Mouse (Mus musculus): Measurements from ENCODE around the gene Rfxank. TPM values are rescaled to one million over a fixed set of nuclear protein-coding genes. Genes with fewer than 3 reads are reported as not detected.
A peak's percentile ranks its signal among the peaks of the same experiment; 100 is the strongest.

Rfxank gene
- total RNA-seq, 1 experiment from 2014 or later, result 17.1 TPM

DNA sequence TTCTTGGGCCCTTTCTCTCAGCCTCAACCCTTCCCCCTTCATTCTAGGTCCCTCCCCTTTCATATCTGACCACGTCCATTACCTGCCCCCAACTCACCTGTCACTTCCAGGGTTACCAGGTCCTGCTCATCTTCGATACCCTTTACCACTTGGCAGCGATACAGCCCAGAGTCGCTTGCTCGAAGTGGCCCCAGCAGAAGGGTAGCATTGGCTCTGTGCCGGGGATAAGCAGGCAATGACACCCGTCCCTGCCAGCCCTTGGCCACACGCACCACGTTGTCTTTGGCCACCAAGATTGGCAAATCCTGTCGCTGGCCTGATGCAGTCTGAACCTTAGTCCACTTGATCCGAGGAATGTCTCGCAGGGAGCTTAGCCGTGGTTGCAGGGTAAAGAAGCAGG is 24.1 kb downstream of the Rfxank start:
- no peak for ATAC-seq (ENCODE audit: extremely low read depth, insufficient number of reproducible peaks, low FRiP score, poor library complexity, severe bottlenecking)

DNA sequence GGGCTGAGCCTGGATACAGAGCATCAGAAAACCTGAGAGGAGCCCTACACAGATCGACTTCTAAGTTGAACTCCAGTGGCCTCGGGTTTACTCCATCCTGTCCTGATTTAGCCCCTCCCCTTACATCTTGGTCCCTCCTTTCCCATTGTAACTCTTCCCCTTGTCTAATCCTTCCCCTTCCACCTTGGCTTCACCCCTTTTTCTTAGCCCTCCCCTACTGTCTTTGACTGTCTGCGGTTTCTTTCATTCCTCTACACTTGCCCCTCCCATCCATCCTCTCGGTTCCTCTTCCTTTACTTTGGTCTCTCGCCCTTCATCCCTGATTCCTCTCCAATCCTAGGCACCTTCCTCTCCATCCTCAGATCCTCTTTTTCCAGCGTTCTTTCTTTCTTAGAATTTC is 24.5 kb downstream of the Rfxank start:
- ATAC-seq (ENCODE audit: extremely low read depth, insufficient number of reproducible peaks, low FRiP score, poor library complexity, severe bottlenecking), result no peak

- no peak for ATAC-seq (ENCODE audit: extremely low read depth, insufficient number of reproducible peaks, low FRiP score, poor library complexity, severe bottlenecking)
Observed at GRCm38 (mm10) chr8:70112401-70113016, 26.4 kb downstream of the Rfxank start.

DNA sequence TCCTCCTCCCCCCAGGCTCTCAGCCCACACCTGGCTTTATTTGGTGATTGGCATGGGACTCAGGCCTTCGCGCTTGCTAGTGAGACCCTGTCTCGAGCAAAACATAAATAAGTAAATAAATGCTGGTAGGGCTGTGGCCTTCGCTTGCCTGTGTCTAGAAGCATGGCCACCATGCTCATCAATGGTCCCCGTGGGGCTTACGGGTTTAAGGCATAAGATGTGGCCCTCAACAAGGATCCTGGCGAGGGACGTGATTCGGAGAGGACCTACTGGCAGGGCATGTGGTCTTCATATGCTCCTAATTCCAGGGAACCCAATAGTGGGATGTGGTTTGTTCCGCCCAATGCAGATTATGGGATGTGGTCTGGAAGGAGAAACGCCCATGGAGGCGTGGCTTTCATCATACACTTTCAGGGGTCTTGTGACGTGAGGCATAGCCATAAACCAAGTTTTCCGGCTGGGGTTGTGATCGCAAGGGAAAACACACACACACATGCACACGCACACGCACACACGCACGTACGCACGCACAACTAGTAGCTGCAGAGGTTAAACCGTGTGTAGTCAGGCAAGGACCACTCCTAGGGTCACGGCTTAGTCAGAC is 27.7 kb downstream of the Rfxank start:
- ATAC-seq (ENCODE audit: extremely low read depth, insufficient number of reproducible peaks, low FRiP score, poor library complexity, severe bottlenecking), result no peak

DNA sequence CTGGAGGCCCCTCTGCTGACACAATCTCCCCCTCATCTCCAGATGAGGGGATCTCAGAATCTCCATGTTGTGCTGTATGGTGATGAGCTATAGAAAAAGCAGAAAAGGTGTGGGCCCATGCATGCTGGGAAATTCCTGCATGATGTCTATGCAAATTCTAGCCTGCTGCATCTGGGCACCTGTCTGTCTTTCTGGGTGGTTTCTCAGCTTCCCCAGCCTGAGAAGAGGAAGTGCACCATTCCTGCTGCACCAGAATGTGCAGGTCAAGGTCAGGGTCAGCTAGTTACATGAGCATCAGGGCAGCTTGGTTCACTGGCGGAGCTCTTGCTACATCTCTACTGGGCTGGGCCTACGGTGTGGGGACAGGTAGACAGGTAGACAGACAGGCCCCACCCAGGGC is 28.5 kb downstream of the Rfxank start:
- no peak for ATAC-seq (ENCODE audit: extremely low read depth, insufficient number of reproducible peaks, low FRiP score, poor library complexity, severe bottlenecking)

DNA sequence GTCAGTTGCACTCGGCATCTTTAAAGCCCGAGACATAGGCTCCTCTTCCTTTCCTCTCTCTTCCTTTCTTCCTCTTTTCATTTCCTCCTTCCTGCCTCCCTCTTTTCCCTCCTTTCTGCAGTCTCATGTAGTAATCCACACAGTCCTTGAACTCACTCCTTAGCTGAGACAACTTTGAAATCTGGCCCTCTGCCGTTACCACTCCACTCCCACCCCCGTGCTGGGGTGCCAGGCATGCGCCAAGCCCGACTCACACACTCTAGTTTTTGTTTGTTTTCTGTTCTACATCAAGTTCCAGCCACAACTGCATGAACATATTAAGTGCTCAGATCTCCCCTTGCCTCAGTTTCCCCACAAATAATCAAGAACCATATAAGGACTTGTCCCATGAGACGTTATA is 34.0 kb downstream of the Rfxank start:
- ATAC-seq (ENCODE audit: extremely low read depth, insufficient number of reproducible peaks, low FRiP score, poor library complexity, severe bottlenecking), result no peak

GRCm38 (mm10) chr8:70104506-70104905 is 34.4 kb downstream of the Rfxank start:
- peak; percentile 77 for ATAC-seq (ENCODE audit: extremely low read depth, insufficient number of reproducible peaks, low FRiP score, poor library complexity, severe bottlenecking)

GRCm38 (mm10) chr8:70100241-70100640 is 38.7 kb downstream of the Rfxank start:
- ATAC-seq (ENCODE audit: extremely low read depth, insufficient number of reproducible peaks, low FRiP score, poor library complexity, severe bottlenecking), result no peak

DNA sequence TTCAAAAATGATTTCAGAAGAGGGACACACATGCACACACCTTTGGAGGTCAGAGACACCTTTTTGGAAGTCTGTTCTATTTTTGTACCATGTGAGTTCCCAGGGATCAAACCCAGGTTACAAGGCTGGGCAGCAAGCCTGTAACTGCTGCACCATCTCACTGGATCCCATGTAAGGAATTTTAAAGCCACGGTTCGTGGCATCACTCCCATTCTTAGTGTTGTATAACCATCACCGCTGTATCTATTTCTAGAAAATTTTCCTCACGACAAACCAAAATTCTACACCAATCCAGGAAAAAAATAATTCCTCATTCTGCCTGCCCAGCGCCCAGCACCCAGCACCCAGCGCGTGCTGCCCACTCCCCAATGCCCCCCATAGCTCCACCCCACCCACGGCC is 39.7 kb downstream of the Rfxank start:
- ATAC-seq (ENCODE audit: extremely low read depth, insufficient number of reproducible peaks, low FRiP score, poor library complexity, severe bottlenecking), result no peak

DNA sequence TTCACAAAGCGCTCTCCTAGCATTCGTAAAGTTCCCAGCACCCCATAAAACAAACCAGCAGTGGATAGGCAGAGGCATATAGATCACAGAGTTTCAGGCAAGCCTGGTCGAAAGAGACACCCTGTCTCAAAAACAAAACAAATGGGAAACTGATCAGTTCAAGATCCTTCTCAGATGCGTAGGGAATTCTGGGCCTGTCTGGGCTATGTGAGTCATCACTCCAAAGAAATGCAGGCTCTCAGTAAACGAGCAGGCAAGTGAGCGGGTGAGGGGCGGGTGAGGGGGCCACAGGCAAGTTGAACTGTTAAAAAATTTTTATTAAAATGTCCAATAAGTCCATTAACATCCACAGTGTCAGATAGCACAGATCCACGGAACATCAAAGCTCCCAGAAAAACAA is 46.2 kb downstream of the Rfxank start:
- no peak for ATAC-seq (ENCODE audit: extremely low read depth, insufficient number of reproducible peaks, low FRiP score, poor library complexity, severe bottlenecking)

GRCm38 (mm10) chr8:70089296-70089960 is 49.5 kb downstream of the Rfxank start:
- ATAC-seq (ENCODE audit: extremely low read depth, insufficient number of reproducible peaks, low FRiP score, poor library complexity, severe bottlenecking), result no peak

GRCm38 (mm10) chr8:70087836-70088650 is 50.9 kb downstream of the Rfxank start:
- no peak; the same call in 1 of the 2 replicates for ATAC-seq (ENCODE audit: extremely low read depth, insufficient number of reproducible peaks, low FRiP score, poor library complexity, severe bottlenecking)

- no peak for ATAC-seq (ENCODE audit: extremely low read depth, insufficient number of reproducible peaks, low FRiP score, poor library complexity, severe bottlenecking)
Observed at GRCm38 (mm10) chr8:70087237-70087636, 51.7 kb downstream of the Rfxank start.

GRCm38 (mm10) chr8:70086151-70086550 is 52.8 kb downstream of the Rfxank start:
- ATAC-seq (ENCODE audit: extremely low read depth, insufficient number of reproducible peaks, low FRiP score, poor library complexity, severe bottlenecking), result no peak

DNA sequence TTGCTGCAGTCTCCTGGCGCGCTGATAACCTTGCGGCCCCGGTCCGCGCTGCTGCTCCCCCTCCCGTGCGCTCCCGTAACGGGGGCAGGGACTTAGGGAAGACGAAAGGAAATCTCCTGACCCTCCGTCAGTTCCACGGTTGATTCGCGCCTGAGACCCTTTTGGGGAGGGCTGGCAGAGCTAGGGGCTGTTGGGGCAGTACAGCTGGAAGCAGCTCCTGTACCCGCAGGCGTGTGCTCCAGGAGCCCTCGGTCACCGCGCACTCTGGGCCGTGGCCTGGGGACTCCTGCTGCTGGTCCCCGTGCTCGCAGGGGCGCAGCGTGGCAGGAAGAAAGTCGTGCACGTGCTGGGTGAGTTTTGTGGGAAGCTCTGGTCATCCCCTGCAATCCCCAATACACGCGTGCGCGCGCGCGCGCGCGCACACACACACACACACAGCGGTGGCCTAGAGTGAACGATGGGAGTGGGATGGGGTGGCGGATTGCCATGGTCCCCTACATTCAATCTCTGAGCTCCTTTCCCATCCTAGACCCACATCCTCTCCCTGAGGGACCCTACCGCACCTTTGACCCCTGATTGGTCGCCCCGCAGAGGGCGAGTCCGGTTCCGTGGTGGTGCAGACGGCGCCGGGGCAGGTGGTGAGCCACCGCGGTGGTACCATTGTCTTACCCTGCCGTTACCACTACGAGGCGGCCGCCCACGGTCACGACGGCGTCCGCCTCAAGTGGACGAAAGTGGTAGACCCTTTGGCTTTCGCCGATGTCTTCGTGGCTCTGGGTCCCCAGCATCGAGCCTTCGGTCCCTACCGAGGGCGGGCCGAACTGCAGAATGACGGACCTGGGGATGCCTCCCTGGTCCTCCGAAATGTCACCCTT is 54.5 kb downstream of the Rfxank start:
- no peak for ATAC-seq (ENCODE audit: extremely low read depth, insufficient number of reproducible peaks, low FRiP score, poor library complexity, severe bottlenecking)

DNA sequence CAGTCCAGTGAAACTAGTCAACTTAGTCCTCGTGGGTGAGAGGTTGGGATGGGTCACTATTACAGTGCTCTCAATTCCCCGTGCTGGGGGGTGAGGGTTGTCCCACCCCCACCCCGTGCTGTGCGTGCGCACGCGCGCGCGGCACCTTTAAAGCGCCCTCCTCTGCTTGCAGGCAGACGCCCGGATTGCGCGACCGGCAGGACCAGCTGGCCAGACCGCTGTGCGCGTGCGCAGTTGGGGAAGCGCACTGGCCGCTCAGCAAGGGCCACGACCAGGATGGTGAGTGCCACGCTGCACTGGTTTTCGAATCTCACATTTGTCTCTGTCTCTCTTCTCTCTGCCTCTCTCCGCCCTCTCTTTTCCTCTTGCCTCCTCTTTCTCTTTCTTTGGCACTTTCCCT is 55.7 kb downstream of the Rfxank start, which contains the start of gene Hapln4:
TSS of gene Hapln4 (plus strand) at position 173 of the 400 bp plus-strand sequence.
- ATAC-seq (ENCODE audit: extremely low read depth, insufficient number of reproducible peaks, low FRiP score, poor library complexity, severe bottlenecking), result no peak

- ATAC-seq (ENCODE audit: extremely low read depth, insufficient number of reproducible peaks, low FRiP score, poor library complexity, severe bottlenecking), result no peak
Observed at GRCm38 (mm10) chr8:70081976-70082375, 57.0 kb downstream of the Rfxank start.
